Mouse (Mus musculus) limb, embryonic 11.5 days (tissue): ENCODE data around the gene Cdh13. TPM values are rescaled to one million over a fixed set of nuclear protein-coding genes. Genes with fewer than 3 reads are reported as not detected.

Experiments
- ATAC-seq: fragments of 200-750 bp; cut with Nextera tagmentation; 2 replicates; pipeline ENCODE4 v1.8.0; 2017; ENCODE audit warnings: low read depth; ENCODE audit not compliant: insufficient number of reproducible peaks, low FRiP score, low TSS enrichment
- DNase-seq: peaks from one replicate; pipeline ENCODE4 v3.0.0-alpha.2; 2015; ENCODE audit warnings: low spot score
- H3K27ac ChIP-seq: fragments of 300-500 bp; sonication (generic); replicated peaks from 2 replicates; pipeline ENCODE4 v1.5.1; 2014; ENCODE audit warnings: low read depth, mild to moderate bottlenecking, low read length
- H3K27me3 ChIP-seq: fragments of 300-500 bp; sonication (generic); 2 replicates; pipeline ENCODE4 v1.6.1; 2014; ENCODE audit warnings: mild to moderate bottlenecking, low read length, mixed read lengths; ENCODE audit not compliant: control insufficient read depth, insufficient read depth
- H3K36me3 ChIP-seq: fragments of 300-500 bp; sonication (generic); 2 replicates; pipeline ENCODE4 v1.6.1; 2014; ENCODE audit warnings: mild to moderate bottlenecking, low read length, moderate library complexity, mixed read lengths; ENCODE audit not compliant: control insufficient read depth, insufficient read depth
- H3K4me1 ChIP-seq: fragments of 300-500 bp; sonication (generic); 2 replicates; pipeline ENCODE4 v1.6.1; 2014; ENCODE audit warnings: low read length, mixed read lengths; ENCODE audit not compliant: control insufficient read depth, insufficient read depth
- H3K4me2 ChIP-seq: fragments of 300-500 bp; sonication (generic); 2 replicates; pipeline ENCODE4 v1.6.1; 2014; ENCODE audit warnings: low read depth, mild to moderate bottlenecking, moderate library complexity; ENCODE audit not compliant: severe bottlenecking
- H3K4me3 ChIP-seq: fragments of 300-500 bp; sonication (generic); 2 replicates; pipeline ENCODE4 v1.5.1; 2014; ENCODE audit warnings: low read depth, low read length
- H3K9ac ChIP-seq: fragments of 300-500 bp; sonication (generic); 2 replicates; pipeline ENCODE4 v1.6.1; 2014; ENCODE audit warnings: mild to moderate bottlenecking, low read length
- H3K9me3 ChIP-seq: fragments of 300-500 bp; sonication (generic); 2 replicates; pipeline ENCODE4 v1.6.1; 2016; ENCODE audit warnings: low read length; ENCODE audit not compliant: control insufficient read depth
- WGBS: fragments of 180-500 bp; shearing (Covaris S2); extraction: QIAGEN DNeasy Blood & Tissue Kit; methylation state at CpG from one replicate; pipeline ENCODE4 v1.1.7; 2014; 5-methylcytosine and 5-hydroxymethylcytosine counted together
- polyA plus RNA-seq: library from polyadenylated mRNA; unstranded; fragments of >200 nt; fragmentation: Nextera tagmentation; extraction: Ambion mirVana; gene quantifications from 2 replicates; pipeline ENCODE4 v1.2.1, GENCODE M21; 2014

Gene Cdh13
- polyA plus RNA-seq, 1 experiment from 2014 or later = 4.9 TPM

GRCm38 (mm10) chr8:118348710-118349489 lies 65.4 kb downstream of the Cdh13 start:
- Histone ChIP-seq H3K4me2 (no peak overlapping the region), H3K9me3 (no peaks in the 10 kb centered on the region), H3K4me3 (no peak overlapping the region), H3K27me3 (no peaks in the 10 kb centered on the region), H3K36me3 (no peaks in the 10 kb centered on the region), H3K4me1 (no peaks in the 10 kb centered on the region), H3K9ac (no peak overlapping the region), H3K27ac (no peak overlapping the region)
- WGBS = 87% methylated on average over 9 of the region's 9 CpGs
- no peak for DNase-seq
- no peak for ATAC-seq

GRCm38 (mm10) chr8:118350136-118350535 lies 66.6 kb downstream of the Cdh13 start:
- ATAC-seq = no peak
- H3K4me2 ChIP-seq = no peak overlapping the region

GRCm38 (mm10) chr8:118353022-118353421 lies 69.5 kb downstream of the Cdh13 start:
- no peak overlapping the region for H3K9ac ChIP-seq
- 91% methylated on average over 4 of the region's 4 CpGs for WGBS
- H3K4me1 ChIP-seq = no peaks in the 10 kb centered on the region
- H3K4me3 ChIP-seq = no peak overlapping the region
- no peak for DNase-seq
- no peaks in the 10 kb centered on the region for H3K36me3 ChIP-seq
- no peaks in the 10 kb centered on the region for H3K9me3 ChIP-seq
- no peak for ATAC-seq
- no peak overlapping the region for H3K4me2 ChIP-seq
- H3K27ac ChIP-seq = no peak overlapping the region
- no peaks in the 10 kb centered on the region for H3K27me3 ChIP-seq

More at GRCm38 (mm10) chr8:118350136-118350535, 66.6 kb downstream of the Cdh13 start:
- no peaks in the 10 kb centered on the region for H3K4me1 ChIP-seq
- H3K36me3 ChIP-seq = no peaks in the 10 kb centered on the region
- H3K9me3 ChIP-seq = no peaks in the 10 kb centered on the region
- H3K9ac ChIP-seq = no peak overlapping the region
- no peak for DNase-seq
- H3K4me3 ChIP-seq = no peak overlapping the region
- no peak overlapping the region for H3K27ac ChIP-seq
- 84% methylated on average over 7 of the region's 7 CpGs for WGBS
- no peaks in the 10 kb centered on the region for H3K27me3 ChIP-seq

- no peak overlapping the region for H3K4me3 ChIP-seq
- H3K4me1 ChIP-seq = no peaks in the 10 kb centered on the region
- H3K9me3 ChIP-seq = no peaks in the 10 kb centered on the region
- H3K36me3 ChIP-seq = no peaks in the 10 kb centered on the region
- no peak overlapping the region for H3K9ac ChIP-seq
- 90% methylated on average over 5 of the region's 5 CpGs for WGBS
- DNase-seq (no peak), ATAC-seq (no peak)
- H3K27me3 ChIP-seq = no peaks in the 10 kb centered on the region
- no peak overlapping the region for H3K27ac ChIP-seq
- H3K4me2 ChIP-seq = no peak overlapping the region
Observed at GRCm38 (mm10) chr8:118357067-118357466, 73.5 kb downstream of the Cdh13 start.

GRCm38 (mm10) chr8:118357596-118357995 lies 74.1 kb downstream of the Cdh13 start:
- Histone ChIP-seq H3K9ac (no peak overlapping the region), H3K4me2 (no peak overlapping the region), H3K4me3 (no peak overlapping the region), H3K4me1 (no peaks in the 10 kb centered on the region), H3K36me3 (no peaks in the 10 kb centered on the region), H3K27ac (no peak overlapping the region), H3K27me3 (no peaks in the 10 kb centered on the region), H3K9me3 (no peaks in the 10 kb centered on the region)
- ATAC-seq (no peak), DNase-seq (no peak)
- 88% methylated on average over 7 of the region's 7 CpGs for WGBS

- 86% methylated on average over 3 of the region's 3 CpGs for WGBS
- no peak overlapping the region for H3K4me2 ChIP-seq
- no peak overlapping the region for H3K4me3 ChIP-seq
- ATAC-seq (no peak), DNase-seq (no peak)
- no peaks in the 10 kb centered on the region for H3K9me3 ChIP-seq
- no peak overlapping the region for H3K27ac ChIP-seq
- no peaks in the 10 kb centered on the region for H3K36me3 ChIP-seq
- H3K9ac ChIP-seq = no peak overlapping the region
- H3K27me3 ChIP-seq = no peaks in the 10 kb centered on the region
- no peaks in the 10 kb centered on the region for H3K4me1 ChIP-seq
Observed at GRCm38 (mm10) chr8:118363781-118364180, 80.2 kb downstream of the Cdh13 start.

GRCm38 (mm10) chr8:118373092-118373491 lies 89.6 kb downstream of the Cdh13 start:
- H3K4me1 ChIP-seq = no peaks in the 10 kb centered on the region
- DNase-seq (no peak), ATAC-seq (no peak)
- H3K27ac ChIP-seq = no peak overlapping the region
- no peaks in the 10 kb centered on the region for H3K9me3 ChIP-seq
- no peaks in the 10 kb centered on the region for H3K27me3 ChIP-seq
- no peak overlapping the region for H3K9ac ChIP-seq
- WGBS = 83% methylated on average over 3 of the region's 3 CpGs
- H3K36me3 ChIP-seq = no peaks in the 10 kb centered on the region
- H3K4me3 ChIP-seq = no peak overlapping the region
- no peak overlapping the region for H3K4me2 ChIP-seq

GRCm38 (mm10) chr8:118374738-118375137 lies 91.2 kb downstream of the Cdh13 start:
- WGBS = 84% methylated on average over 6 of the region's 6 CpGs

GRCm38 (mm10) chr8:118376791-118377190 lies 93.3 kb downstream of the Cdh13 start:
- no peak overlapping the region for H3K4me2 ChIP-seq
- ATAC-seq (no peak), DNase-seq (no peak)
- no peaks in the 10 kb centered on the region for H3K36me3 ChIP-seq
- H3K27ac ChIP-seq = no peak overlapping the region
- no peaks in the 10 kb centered on the region for H3K27me3 ChIP-seq
- WGBS = 72% methylated on average over 3 of the region's 3 CpGs
- no peak overlapping the region for H3K4me3 ChIP-seq
- 0 out of 2 replicates have a peak, but pooled peaks cover 4% of the 10 kb centered on the region for H3K4me1 ChIP-seq
- no peaks in the 10 kb centered on the region for H3K9me3 ChIP-seq
- no peak overlapping the region for H3K9ac ChIP-seq

More at GRCm38 (mm10) chr8:118374738-118375137, 91.2 kb downstream of the Cdh13 start:
- Histone ChIP-seq H3K27ac (no peak overlapping the region), H3K4me2 (no peak overlapping the region), H3K9ac (no peak overlapping the region), H3K27me3 (no peaks in the 10 kb centered on the region), H3K4me3 (no peak overlapping the region), H3K4me1 (0 out of 2 replicates have a peak, but pooled peaks cover 4% of the 10 kb centered on the region), H3K9me3 (no peaks in the 10 kb centered on the region), H3K36me3 (no peaks in the 10 kb centered on the region)
- ATAC-seq (no peak), DNase-seq (no peak)
